ENCODE assay signal across 8 mouse cellular contexts in genomic region chr2:32396695-32397094, GRCm38 (mm10). TPM values are rescaled to one million over a fixed set of nuclear protein-coding genes. Genes with fewer than 3 reads are reported as not detected.
DNase-seq lines count a peak whose midpoint lies in the region; ATAC-seq and TF ChIP-seq lines count a peak whose summit lies in the region.

No protein-coding gene starts in this region.

- no peaks in the 10 kb centered on the region for H3K27me3 ChIP-seq in heart, embryonic 14.5 days (ENCODE audit: control insufficient read depth, insufficient read depth, low read length)
- H3K27me3 ChIP-seq in MEL (ENCODE audit: control insufficient read depth in 1 of 2, insufficient read depth in 2 of 2, low read length in 2 of 2): no peaks in the 10 kb centered on the region
- H3K27me3 ChIP-seq in hindbrain, embryonic 16.5 days (replicated peaks; ENCODE audit: control insufficient read depth, insufficient read depth, low read length): no peaks in the 10 kb centered on the region
- H3K27me3 ChIP-seq in midbrain, embryonic 15.5 days (replicated peaks): no peaks in the 10 kb centered on the region

- peak overlapping the region; percentile 93 for H3K4me2 ChIP-seq in heart, embryonic 14.5 days (ENCODE audit: low read length)
- peak overlapping the region; percentile 93 for H3K4me2 ChIP-seq in hindbrain, embryonic 16.5 days (ENCODE audit: low read length)
- H3K4me2 ChIP-seq in midbrain, embryonic 15.5 days: peak overlapping the region; percentile 88

- no peak for ATAC-seq in heart, embryonic 14.5 days (ENCODE audit: insufficient number of reproducible peaks, insufficient read depth, low FRiP score, low read depth)
- no peak for ATAC-seq in hindbrain, embryonic 16.5 days
- ATAC-seq in midbrain, embryonic 15.5 days (replicated peaks): no peak
- no peak for ATAC-seq in activated CD4-positive, CD25-positive, alpha-beta regulatory T cell, adult 4 months

- H3K36me3 ChIP-seq in heart, embryonic 14.5 days (ENCODE audit: control insufficient read depth, insufficient read depth, low read length): peaks cover 34% of the 10 kb centered on the region
- no peaks in the 10 kb centered on the region for H3K36me3 ChIP-seq in MEL (ENCODE audit: control insufficient read depth in 1 of 2, insufficient read depth in 2 of 2, low read length in 2 of 2)
- peaks cover 5% of the 10 kb centered on the region; the same call in 1 of the 2 replicates for H3K36me3 ChIP-seq in hindbrain, embryonic 16.5 days (ENCODE audit: control insufficient read depth, insufficient read depth, low read length)
- H3K36me3 ChIP-seq in midbrain, embryonic 15.5 days (replicated peaks): peaks cover 7% of the 10 kb centered on the region; the same call in 1 of the 2 replicates

- peak overlapping the region; percentile 84 for H3K9ac ChIP-seq in heart, embryonic 14.5 days (ENCODE audit: low read length)
- peak overlapping the region; percentile 92 for H3K9ac ChIP-seq in MEL (ENCODE audit: control insufficient read depth, low read depth, low read length, poor library complexity, severe bottlenecking)
- H3K9ac ChIP-seq in hindbrain, embryonic 16.5 days (ENCODE audit: low read depth, low read length): peak overlapping the region; percentile 94
- peak overlapping the region; percentile 73 for H3K9ac ChIP-seq in midbrain, embryonic 15.5 days

- no peak for DNase-seq in heart, adult 8-10 months (ENCODE audit: low spot score)
- DNase-seq in MEL (ENCODE audit: low read depth, low spot score): no peak
- DNase-seq in adrenal gland, adult 2 months: no peak
- no peak for DNase-seq in layer of hippocampus, postnatal 14 days (ENCODE audit: low spot score in 2 of 2)

- no peaks in the 10 kb centered on the region for H3K9me3 ChIP-seq in heart, embryonic 14.5 days (ENCODE audit: control insufficient read depth, low read length)
- no peaks in the 10 kb centered on the region for H3K9me3 ChIP-seq in MEL (replicated peaks; ENCODE audit: insufficient read depth, low read length)
- no peaks in the 10 kb centered on the region for H3K9me3 ChIP-seq in hindbrain, embryonic 16.5 days (ENCODE audit: control insufficient read depth, low read length)
- H3K9me3 ChIP-seq in midbrain, embryonic 15.5 days: no peaks in the 10 kb centered on the region

- H3K4me3 ChIP-seq in heart, embryonic 14.5 days (ENCODE audit: control insufficient read depth in 1 of 2, insufficient read depth in 1 of 2, low read depth in 1 of 2, low read length in 2 of 2): peak overlapping the region; percentile 88 to 92
- peak overlapping the region; percentile 74 to 83 for H3K4me3 ChIP-seq in MEL (ENCODE audit: control insufficient read depth in 1 of 2, insufficient read depth in 1 of 2, low read depth in 2 of 2, low read length in 2 of 2)
- peak overlapping the region; percentile 85 for H3K4me3 ChIP-seq in hindbrain, embryonic 16.5 days (ENCODE audit: low read length)
- H3K4me3 ChIP-seq in midbrain, embryonic 15.5 days: peak overlapping the region; percentile 69

- peaks cover 11 to 20% of the 10 kb centered on the region in 2 experiments for H3K4me1 ChIP-seq in heart, embryonic 14.5 days (ENCODE audit: control insufficient read depth in 2 of 2, insufficient read depth in 2 of 2, low read length in 2 of 2)
- peaks cover 0 to 7% of the 10 kb centered on the region in 2 experiments; a peak in 1 of 4 replicates for H3K4me1 ChIP-seq in MEL (ENCODE audit: control insufficient read depth in 1 of 2, insufficient read depth in 2 of 2, low read length in 2 of 2)
- peaks cover 17% of the 10 kb centered on the region for H3K4me1 ChIP-seq in hindbrain, embryonic 16.5 days (ENCODE audit: control insufficient read depth, insufficient read depth, low read depth, low read length)
- H3K4me1 ChIP-seq in midbrain, embryonic 15.5 days: peaks cover 22% of the 10 kb centered on the region

- no peak for TF ChIP-seq CTCF in MEL (IDR thresholded peaks at IDR 0.05 in 2 of 3, conservative IDR thresholded peaks at IDR 0.05 in 1 of 3; ENCODE audit: control insufficient read depth in 1 of 3, insufficient read depth in 1 of 3, low read depth in 2 of 3, low read length in 3 of 3, poor library complexity in 1 of 3, severe bottlenecking in 1 of 3)

- under 1% methylated on average over 15 of the region's 15 CpGs for WGBS in heart, embryonic 14.5 days
- WGBS in hindbrain, embryonic 16.5 days: 2% methylated on average over 15 of the region's 15 CpGs
- 0% methylated on average over 15 of the region's 15 CpGs for WGBS in midbrain, embryonic 15.5 days

- TF ChIP-seq RAD21 in MEL (IDR thresholded peaks at IDR 0.05; ENCODE audit: low read depth, low read length): no peak

- no peak for TF ChIP-seq POLR2A in MEL (IDR thresholded peaks at IDR 0.05; ENCODE audit: control insufficient read depth in 1 of 2, insufficient read depth in 1 of 2, low read depth in 1 of 2, low read length in 2 of 2, poor library complexity in 1 of 2)

- no peak for TF ChIP-seq EP300 in MEL (IDR thresholded peaks at IDR 0.05; ENCODE audit: low read depth in 1 of 2, low read length in 2 of 2)

- peak overlapping the region in 1 of 2 experiments; percentile 92; a peak in 2 of 4 replicates for H3K27ac ChIP-seq in heart, embryonic 14.5 days (replicated peaks in 1 of 2; ENCODE audit: control insufficient read depth in 1 of 2, insufficient read depth in 1 of 2, low read depth in 2 of 2, low read length in 2 of 2)
- peak overlapping the region; percentile 36 for H3K27ac ChIP-seq in MEL (ENCODE audit: control insufficient read depth, low read depth, low read length)
- peak overlapping the region; percentile 91 for H3K27ac ChIP-seq in hindbrain, embryonic 16.5 days (ENCODE audit: low read depth, low read length)
- peak overlapping the region; percentile 95 for H3K27ac ChIP-seq in midbrain, embryonic 15.5 days

- H3K79me2 ChIP-seq in MEL (ENCODE audit: control insufficient read depth, insufficient read depth, low read length, poor library complexity): peaks cover 10% of the 10 kb centered on the region

RNA-seq across cellular contexts. Expression of gene Ptges2, which starts 1.0 kb away (rescaled TPM):
- 43.7 and 48.2 TPM in 2 replicates for polyA plus RNA-seq in heart, embryonic 14.5 days (2014; fragmentation: Nextera tagmentation; extraction: Ambion mirVana)
- 10 to 100 TPM; 58.8 to 71.3 (median 63.6) TPM for total RNA-seq in heart, adult 8-10 months (2022)
- 30.4 and 33.3 TPM in 2 replicates for total RNA-seq in MEL (2012; rRNA removed)
- polyA plus RNA-seq in MEL (2012; ENCODE audit: insufficient read depth in 1 of 2, insufficient read length in 2 of 2, low read depth in 1 of 2, low replicate concordance in 2 of 2, missing spikeins in 1 of 2): 100 to 1,000 TPM in 1 of 2 experiments, 10 to 100 TPM in 1; 47.0 to 396 TPM
- polyA plus RNA-seq in hindbrain, embryonic 16.5 days (2015; fragmentation: Nextera tagmentation; extraction: Ambion mirVana): 56.4 and 59.8 TPM in 2 replicates
- 51.3 and 54.2 TPM in 2 replicates for polyA plus RNA-seq in midbrain, embryonic 15.5 days (2015; fragmentation: Nextera tagmentation; extraction: Ambion mirVana)
- total RNA-seq in adrenal gland, adult 2 months (2021): 10 to 100 TPM; 55.3 to 69.6 TPM
- 35.6 and 50.7 TPM in 2 replicates for polyA plus RNA-seq in adrenal gland, adult 2 months (2012; rRNA removed)
- polyA plus RNA-seq in activated CD4-positive, CD25-positive, alpha-beta regulatory T cell, adult 4 months (2017; shearing (Covaris generic)): 1 to 10 TPM; 1.0 to 1.6 TPM
- 10 to 100 TPM; 36.6 to 40.3 TPM for total RNA-seq in layer of hippocampus, postnatal 14 days (2021)

RNA-seq across cellular contexts. Expression of gene Lcn2, which starts 8.6 kb away (rescaled TPM):
- polyA plus RNA-seq in heart, embryonic 14.5 days (2014; fragmentation: Nextera tagmentation; extraction: Ambion mirVana): 0.35 and 1.8 TPM in 2 replicates
- 1 to 10 TPM; 3.7 to 7.2 (median 6.4) TPM for total RNA-seq in heart, adult 8-10 months (2022)
- total RNA-seq in MEL (2012; rRNA removed): not detected in 2 replicates
- polyA plus RNA-seq in MEL (2012; ENCODE audit: insufficient read depth in 1 of 2, insufficient read length in 2 of 2, low read depth in 1 of 2, low replicate concordance in 2 of 2, missing spikeins in 1 of 2): not detected
- polyA plus RNA-seq in hindbrain, embryonic 16.5 days (2015; fragmentation: Nextera tagmentation; extraction: Ambion mirVana): 0.76 and 0.93 TPM in 2 replicates
- 0.44 and 0.83 TPM in 2 replicates for polyA plus RNA-seq in midbrain, embryonic 15.5 days (2015; fragmentation: Nextera tagmentation; extraction: Ambion mirVana)
- total RNA-seq in adrenal gland, adult 2 months (2021): 1 to 10 TPM; 2.2 to 2.8 TPM
- 0.45 and 2.1 TPM in 2 replicates for polyA plus RNA-seq in adrenal gland, adult 2 months (2012; rRNA removed)
- not detected for polyA plus RNA-seq in activated CD4-positive, CD25-positive, alpha-beta regulatory T cell, adult 4 months (2017; shearing (Covaris generic))
- total RNA-seq in layer of hippocampus, postnatal 14 days (2021): 1 to 10 TPM; 2.0 to 2.9 TPM

RNA-seq across cellular contexts. Expression of gene 1110008P14Rik, which starts 15.0 kb away (rescaled TPM):
- polyA plus RNA-seq in heart, embryonic 14.5 days (2014; fragmentation: Nextera tagmentation; extraction: Ambion mirVana): 56.6 and 64.5 TPM in 2 replicates
- 10 to 100 TPM; 43.8 to 49.1 (median 45.3) TPM for total RNA-seq in heart, adult 8-10 months (2022)
- 52.3 and 63.5 TPM in 2 replicates for total RNA-seq in MEL (2012; rRNA removed)
- 10 to 100 TPM in 1 of 2 experiments, not detected in 1; 62.9 TPM for polyA plus RNA-seq in MEL (2012; ENCODE audit: insufficient read depth in 1 of 2, insufficient read length in 2 of 2, low read depth in 1 of 2, low replicate concordance in 2 of 2, missing spikeins in 1 of 2)
- 161 and 196 TPM in 2 replicates for polyA plus RNA-seq in hindbrain, embryonic 16.5 days (2015; fragmentation: Nextera tagmentation; extraction: Ambion mirVana)
- polyA plus RNA-seq in midbrain, embryonic 15.5 days (2015; fragmentation: Nextera tagmentation; extraction: Ambion mirVana): 116 and 117 TPM in 2 replicates
- total RNA-seq in adrenal gland, adult 2 months (2021): 100 to 1,000 TPM; 152 to 167 TPM
- 1,060 and 1,061 TPM in 2 replicates for polyA plus RNA-seq in adrenal gland, adult 2 months (2012; rRNA removed)
- polyA plus RNA-seq in activated CD4-positive, CD25-positive, alpha-beta regulatory T cell, adult 4 months (2017; shearing (Covaris generic)): 10 to 100 TPM; 70.3 to 75.4 TPM
- total RNA-seq in layer of hippocampus, postnatal 14 days (2021): 100 to 1,000 TPM; 181 to 189 TPM

RNA-seq across cellular contexts. Expression of gene Dnm1, which starts 43.6 kb away (rescaled TPM):
- polyA plus RNA-seq in heart, embryonic 14.5 days (2014; fragmentation: Nextera tagmentation; extraction: Ambion mirVana): 4.7 and 5.6 TPM in 2 replicates
- 1 to 10 TPM; 3.5 to 7.5 (median 4.6) TPM for total RNA-seq in heart, adult 8-10 months (2022)
- total RNA-seq in MEL (2012; rRNA removed): 0.42 and 0.49 TPM in 2 replicates
- 1 to 10 TPM in 1 of 2 experiments, not detected in 1; 5.0 TPM for polyA plus RNA-seq in MEL (2012; ENCODE audit: insufficient read depth in 1 of 2, insufficient read length in 2 of 2, low read depth in 1 of 2, low replicate concordance in 2 of 2, missing spikeins in 1 of 2)
- polyA plus RNA-seq in hindbrain, embryonic 16.5 days (2015; fragmentation: Nextera tagmentation; extraction: Ambion mirVana): 71.2 and 79.0 TPM in 2 replicates
- 78.4 and 79.0 TPM in 2 replicates for polyA plus RNA-seq in midbrain, embryonic 15.5 days (2015; fragmentation: Nextera tagmentation; extraction: Ambion mirVana)
- 10 to 100 TPM; 15.8 to 22.5 TPM for total RNA-seq in adrenal gland, adult 2 months (2021)
- polyA plus RNA-seq in adrenal gland, adult 2 months (2012; rRNA removed): 114 and 144 TPM in 2 replicates
- not detected for polyA plus RNA-seq in activated CD4-positive, CD25-positive, alpha-beta regulatory T cell, adult 4 months (2017; shearing (Covaris generic))
- 1,000 to 10,000 TPM; 1,139 to 1,143 TPM for total RNA-seq in layer of hippocampus, postnatal 14 days (2021)

RNA-seq across cellular contexts. Expression of gene Ciz1, which starts 44.6 kb away (rescaled TPM):
- 28.8 and 31.1 TPM in 2 replicates for polyA plus RNA-seq in heart, embryonic 14.5 days (2014; fragmentation: Nextera tagmentation; extraction: Ambion mirVana)
- total RNA-seq in heart, adult 8-10 months (2022): 10 to 100 TPM; 25.8 to 34.9 (median 28.0) TPM
- total RNA-seq in MEL (2012; rRNA removed): 20.7 and 21.6 TPM in 2 replicates
- 10 to 100 TPM in 1 of 2 experiments, not detected in 1; 99.8 TPM for polyA plus RNA-seq in MEL (2012; ENCODE audit: insufficient read depth in 1 of 2, insufficient read length in 2 of 2, low read depth in 1 of 2, low replicate concordance in 2 of 2, missing spikeins in 1 of 2)
- 41.1 and 57.5 TPM in 2 replicates for polyA plus RNA-seq in hindbrain, embryonic 16.5 days (2015; fragmentation: Nextera tagmentation; extraction: Ambion mirVana)
- polyA plus RNA-seq in midbrain, embryonic 15.5 days (2015; fragmentation: Nextera tagmentation; extraction: Ambion mirVana): 62.5 and 64.4 TPM in 2 replicates
- 10 to 100 TPM; 54.0 to 94.0 TPM for total RNA-seq in adrenal gland, adult 2 months (2021)
- 290 and 303 TPM in 2 replicates for polyA plus RNA-seq in adrenal gland, adult 2 months (2012; rRNA removed)
- 10 to 100 TPM; 38.8 to 51.6 TPM for polyA plus RNA-seq in activated CD4-positive, CD25-positive, alpha-beta regulatory T cell, adult 4 months (2017; shearing (Covaris generic))
- total RNA-seq in layer of hippocampus, postnatal 14 days (2021): 10 to 100 TPM; 67.3 to 69.5 TPM

Comparison
In these comparisons a context has a peak if more than half of its experiments do, and no peak if none do; other contexts are left out.
1. RNA of gene Ptges2, which starts 1.0 kb away (polyA plus RNA-seq): 47.0 to 396 TPM in MEL, 56.4 to 59.8 TPM in hindbrain, embryonic 16.5 days, 51.3 to 54.2 TPM in midbrain, embryonic 15.5 days, 43.7 to 48.2 TPM in heart, embryonic 14.5 days and 35.6 to 50.7 TPM in adrenal gland, adult 2 months; 1.0 to 1.6 TPM in activated CD4-positive, CD25-positive, alpha-beta regulatory T cell, adult 4 months; every median in the first group is over 10 times any median in the second.
2. Peak in every context shown above with its lines, with median percentiles within 50 percentile points of each other: H3K4me2 ChIP-seq, H3K4me3 ChIP-seq and H3K9ac ChIP-seq.